Mouse (Mus musculus) embryonic facial prominence, embryonic 15.5 days (tissue): ENCODE results near the gene Plekhh2. TPM values are rescaled to one million over a fixed set of nuclear protein-coding genes. Genes with fewer than 3 reads are reported as not detected.

ENCODE experiments used
- ATAC-seq: fragments of 200-750 bp; cut with Nextera tagmentation; 2 replicates; pipeline ENCODE4 v1.8.0; 2017; ENCODE audit warnings: low read depth, moderate TSS enrichment; ENCODE audit not compliant: insufficient number of reproducible peaks, low FRiP score, low TSS enrichment
- H3K27ac ChIP-seq: fragments of 300-500 bp; sonication (generic); replicated peaks from 2 replicates; pipeline ENCODE4 v1.5.1; 2015; ENCODE audit warnings: mild to moderate bottlenecking, inconsistent platforms
- H3K27me3 ChIP-seq: fragments of 300-500 bp; sonication (generic); 2 replicates; pipeline ENCODE4 v1.6.1; 2015; ENCODE audit warnings: inconsistent platforms
- H3K36me3 ChIP-seq: fragments of 300-500 bp; sonication (generic); 2 replicates; pipeline ENCODE4 v1.6.1; 2015; ENCODE audit warnings: mild to moderate bottlenecking, inconsistent platforms
- H3K4me1 ChIP-seq: fragments of 300-500 bp; sonication (generic); 2 replicates; pipeline ENCODE4 v1.6.1; 2015; ENCODE audit warnings: inconsistent platforms
- H3K4me2 ChIP-seq: fragments of 300-500 bp; sonication (generic); replicated peaks from 2 replicates; pipeline ENCODE4 v1.6.1; 2015; ENCODE audit warnings: mild to moderate bottlenecking, inconsistent platforms
- H3K4me3 ChIP-seq: fragments of 300-500 bp; sonication (generic); replicated peaks from 2 replicates; pipeline ENCODE4 v1.5.1; 2015; ENCODE audit warnings: mild to moderate bottlenecking, inconsistent platforms
- H3K9ac ChIP-seq: fragments of 300-500 bp; sonication (generic); 2 replicates; pipeline ENCODE4 v1.6.1; 2015; ENCODE audit warnings: inconsistent platforms
- H3K9me3 ChIP-seq: fragments of 300-500 bp; sonication (generic); replicated peaks from 2 replicates; pipeline ENCODE4 v1.6.1; 2016; ENCODE audit warnings: inconsistent platforms
- WGBS: fragments of 180-500 bp; shearing (Covaris S2); methylation state at CpG from one replicate; pipeline ENCODE4 v1.1.7; 2015; 5-methylcytosine and 5-hydroxymethylcytosine counted together
- polyA plus RNA-seq: library from polyadenylated mRNA; unstranded; fragments of >200 nt; fragmentation: Nextera tagmentation; extraction: Ambion mirVana; gene quantifications from 2 replicates; pipeline ENCODE4 v1.2.1, GENCODE M21; 2015

The Plekhh2 gene
- polyA plus RNA-seq, 1 experiment from 2014 or later: 8.9 TPM

GRCm38 (mm10) chr17:84515901-84516300, 4.2 kb downstream of the Plekhh2 start:
- no peaks in the 10 kb centered on the region for H3K36me3 ChIP-seq
- no peak overlapping the region for H3K9ac ChIP-seq
- H3K4me1 ChIP-seq: peaks cover 13% of the 10 kb centered on the region
- no peak for ATAC-seq
- H3K4me2 ChIP-seq: no peak overlapping the region
- no peak overlapping the region for H3K4me3 ChIP-seq
- no peaks in the 10 kb centered on the region for H3K27me3 ChIP-seq
- WGBS: 70% methylated on average over 5 of the region's 5 CpGs
- no peaks in the 10 kb centered on the region for H3K9me3 ChIP-seq
- H3K27ac ChIP-seq: no peak overlapping the region

GRCm38 (mm10) chr17:84519346-84519745, 7.7 kb downstream of the Plekhh2 start:
- Histone ChIP-seq H3K4me2 (no peak overlapping the region), H3K9ac (no peak overlapping the region), H3K4me3 (no peak overlapping the region), H3K36me3 (peaks cover 4% of the 10 kb centered on the region; the same call in 1 of the 2 replicates), H3K4me1 (no peaks in the 10 kb centered on the region), H3K27ac (no peak overlapping the region), H3K27me3 (no peaks in the 10 kb centered on the region), H3K9me3 (no peaks in the 10 kb centered on the region)
- 88% methylated on average over 3 of the region's 3 CpGs for WGBS
- ATAC-seq: no peak

GRCm38 (mm10) chr17:84520057-84520456, 8.4 kb downstream of the Plekhh2 start:
- H3K27me3 ChIP-seq: no peaks in the 10 kb centered on the region
- H3K4me3 ChIP-seq: no peak overlapping the region
- no peak for ATAC-seq
- H3K27ac ChIP-seq: no peak overlapping the region
- no peak overlapping the region for H3K4me2 ChIP-seq
- H3K36me3 ChIP-seq: peaks cover 4% of the 10 kb centered on the region; the same call in 1 of the 2 replicates
- no peak overlapping the region for H3K9ac ChIP-seq
- no peaks in the 10 kb centered on the region for H3K9me3 ChIP-seq
- H3K4me1 ChIP-seq: no peaks in the 10 kb centered on the region

GRCm38 (mm10) chr17:84529356-84529755, 17.7 kb downstream of the Plekhh2 start:
- no peak overlapping the region for H3K4me3 ChIP-seq
- H3K9ac ChIP-seq: no peak overlapping the region
- H3K4me1 ChIP-seq: peaks cover 19% of the 10 kb centered on the region; the same call in 1 of the 2 replicates
- H3K9me3 ChIP-seq: no peaks in the 10 kb centered on the region
- H3K4me2 ChIP-seq: no peak overlapping the region
- 48% methylated on average over 4 of the region's 4 CpGs for WGBS
- 0 out of 2 replicates have a peak overlapping the region, but pooled peaks have one; percentile 39 for H3K27ac ChIP-seq
- ATAC-seq: no peak
- H3K27me3 ChIP-seq: no peaks in the 10 kb centered on the region
- H3K36me3 ChIP-seq: no peaks in the 10 kb centered on the region

- Histone ChIP-seq H3K9me3 (no peaks in the 10 kb centered on the region), H3K27me3 (no peaks in the 10 kb centered on the region), H3K9ac (no peak overlapping the region), H3K4me1 (peaks cover 19% of the 10 kb centered on the region; the same call in 1 of the 2 replicates), H3K4me3 (no peak overlapping the region), H3K36me3 (no peaks in the 10 kb centered on the region), H3K27ac (no peak overlapping the region), H3K4me2 (no peak overlapping the region)
- WGBS: 36% methylated on average over 3 of the region's 3 CpGs
- no peak for ATAC-seq
These were observed 18.6 kb downstream of the Plekhh2 start for GRCm38 (mm10) chr17:84530202-84530796.

- H3K4me1 ChIP-seq: peaks cover 19% of the 10 kb centered on the region; the same call in 1 of the 2 replicates
- no peaks in the 10 kb centered on the region for H3K9me3 ChIP-seq
- H3K27me3 ChIP-seq: no peaks in the 10 kb centered on the region
- H3K36me3 ChIP-seq: no peaks in the 10 kb centered on the region
- H3K4me3 ChIP-seq: no peak overlapping the region
- no peak for ATAC-seq
- H3K9ac ChIP-seq: no peak overlapping the region
- H3K27ac ChIP-seq: no peak overlapping the region; the same call in 1 of the 2 replicates
- H3K4me2 ChIP-seq: no peak overlapping the region
- 54% methylated on average over 8 of the region's 8 CpGs for WGBS
These were observed 21.3 kb downstream of the Plekhh2 start for GRCm38 (mm10) chr17:84532909-84533499.

GRCm38 (mm10) chr17:84533841-84534240, 22.1 kb downstream of the Plekhh2 start:
- H3K9ac ChIP-seq: no peak overlapping the region
- H3K27me3 ChIP-seq: no peaks in the 10 kb centered on the region
- no peak overlapping the region for H3K4me3 ChIP-seq
- no peak overlapping the region for H3K4me2 ChIP-seq
- WGBS: 82% methylated on average over 4 of the region's 4 CpGs
- H3K4me1 ChIP-seq: peaks cover 19% of the 10 kb centered on the region; the same call in 1 of the 2 replicates
- H3K27ac ChIP-seq: no peak overlapping the region
- no peak for ATAC-seq
- H3K9me3 ChIP-seq: no peaks in the 10 kb centered on the region
- H3K36me3 ChIP-seq: no peaks in the 10 kb centered on the region

- Histone ChIP-seq H3K4me3 (no peak overlapping the region), H3K36me3 (no peaks in the 10 kb centered on the region), H3K27me3 (no peaks in the 10 kb centered on the region), H3K27ac (no peak overlapping the region), H3K9ac (no peak overlapping the region), H3K4me1 (peaks cover 12% of the 10 kb centered on the region; the same call in 1 of the 2 replicates), H3K4me2 (no peak overlapping the region), H3K9me3 (no peaks in the 10 kb centered on the region)
- WGBS: 72% methylated on average over 2 of the region's 2 CpGs
- no peak for ATAC-seq
These were observed 22.9 kb downstream of the Plekhh2 start for GRCm38 (mm10) chr17:84534632-84535031.

GRCm38 (mm10) chr17:84535226-84535625, 23.5 kb downstream of the Plekhh2 start:
- H3K4me3 ChIP-seq: no peak overlapping the region
- H3K4me2 ChIP-seq: no peak overlapping the region
- H3K9ac ChIP-seq: no peak overlapping the region
- H3K9me3 ChIP-seq: no peaks in the 10 kb centered on the region
- no peaks in the 10 kb centered on the region for H3K27me3 ChIP-seq
- H3K36me3 ChIP-seq: no peaks in the 10 kb centered on the region
- no peak for ATAC-seq
- no peak overlapping the region for H3K27ac ChIP-seq
- whole genome bisulfite sequencing: 71% methylated on average over 4 of the region's 4 CpGs
- peaks cover 11% of the 10 kb centered on the region; the same call in 1 of the 2 replicates for H3K4me1 ChIP-seq

GRCm38 (mm10) chr17:84537301-84537700, 25.6 kb downstream of the Plekhh2 start:
- peaks cover 3% of the 10 kb centered on the region; the same call in 1 of the 2 replicates for H3K4me1 ChIP-seq
- no peak overlapping the region for H3K27ac ChIP-seq
- no peaks in the 10 kb centered on the region for H3K27me3 ChIP-seq
- H3K9ac ChIP-seq: no peak overlapping the region
- no peak overlapping the region for H3K4me2 ChIP-seq
- H3K4me3 ChIP-seq: no peak overlapping the region
- no peaks in the 10 kb centered on the region for H3K36me3 ChIP-seq
- 95% methylated on average over 6 of the region's 6 CpGs for WGBS
- H3K9me3 ChIP-seq: no peaks in the 10 kb centered on the region
- ATAC-seq: no peak

GRCm38 (mm10) chr17:84537966-84538365, 26.3 kb downstream of the Plekhh2 start:
- 68% methylated on average over 3 of the region's 3 CpGs for WGBS
- Histone ChIP-seq H3K4me1 (no peaks in the 10 kb centered on the region; the same call in 1 of the 2 replicates), H3K4me3 (no peak overlapping the region), H3K27me3 (no peaks in the 10 kb centered on the region), H3K4me2 (no peak overlapping the region), H3K9me3 (no peaks in the 10 kb centered on the region), H3K27ac (no peak overlapping the region), H3K9ac (no peak overlapping the region), H3K36me3 (peaks cover 6% of the 10 kb centered on the region)
- no peak for ATAC-seq

GRCm38 (mm10) chr17:84540603-84541002, 28.9 kb downstream of the Plekhh2 start:
- Histone ChIP-seq H3K27me3 (no peaks in the 10 kb centered on the region), H3K4me3 (no peak overlapping the region), H3K36me3 (peaks cover 9% of the 10 kb centered on the region), H3K4me1 (no peaks in the 10 kb centered on the region), H3K9ac (no peak overlapping the region), H3K4me2 (no peak overlapping the region), H3K9me3 (no peaks in the 10 kb centered on the region), H3K27ac (no peak overlapping the region)
- WGBS: 81% methylated on average over 8 of the region's 8 CpGs
- no peak for ATAC-seq
